Mouse (Mus musculus) C2C12 (cell line): ENCODE measurements around the gene Irak1bp1. TPM values are rescaled to one million over a fixed set of nuclear protein-coding genes. Genes with fewer than 3 reads are reported as not detected.

Source experiments
- H3K27me3 ChIP-seq: one replicate; pipeline ENCODE4 v1.6.1; 2011; ENCODE audit not compliant: control insufficient read depth, insufficient read depth, insufficient read length
- H3K36me3 ChIP-seq: one replicate; pipeline ENCODE4 v1.6.1; 2011; ENCODE audit not compliant: control insufficient read depth, insufficient read depth
- H3K4me3 ChIP-seq: one replicate; pipeline ENCODE4 v1.5.1; 2011; ENCODE audit warnings: mild to moderate bottlenecking, control low read depth; ENCODE audit not compliant: poor library complexity, insufficient read depth, severe bottlenecking
- H3K79me2 ChIP-seq: one replicate; pipeline ENCODE4 v1.6.1; 2011; ENCODE audit not compliant: control insufficient read depth, insufficient read depth
- H3K79me3 ChIP-seq: one replicate; pipeline ENCODE4 v1.6.1; 2011; ENCODE audit warnings: low read depth, control low read depth
- H3ac ChIP-seq: one replicate; pipeline ENCODE3; 2011; ENCODE audit warnings: low read depth; ENCODE audit not compliant: control insufficient read depth, insufficient read length
- CEBPB ChIP-seq: IDR thresholded peaks from one replicate; pipeline ENCODE4 v1.6.1; 2011; ENCODE audit warnings: low read depth, mild to moderate bottlenecking, control low read depth, moderate library complexity
- CTCF ChIP-seq: IDR thresholded peaks from one replicate; pipeline ENCODE4 v1.5.1; 2011; ENCODE audit not compliant: control insufficient read depth, insufficient read depth, insufficient read length
- FOSL1 ChIP-seq: IDR thresholded peaks from one replicate; pipeline ENCODE4 v1.8.0; 2011; ENCODE audit warnings: mild to moderate bottlenecking, low read length; ENCODE audit not compliant: poor library complexity, insufficient read depth, severe bottlenecking
- MAX ChIP-seq: IDR thresholded peaks from one replicate; pipeline ENCODE4 v1.6.1; 2011; ENCODE audit warnings: mild to moderate bottlenecking, control low read depth
- MYOD1 ChIP-seq: IDR thresholded peaks from one replicate; pipeline ENCODE4 v1.6.1; 2011; ENCODE audit warnings: low read depth; ENCODE audit not compliant: control insufficient read depth, insufficient read length
- MYOG ChIP-seq: IDR thresholded peaks from one replicate; pipeline ENCODE4 v1.6.1; 2011; ENCODE audit not compliant: control insufficient read depth, insufficient read length; ENCODE audit errors: extremely low read depth
- USF1 ChIP-seq: IDR thresholded peaks from one replicate; pipeline ENCODE4 v1.6.1; 2011; ENCODE audit warnings: low read depth, mild to moderate bottlenecking, control low read depth, moderate library complexity
- polyA plus RNA-seq: library from polyadenylated mRNA; unstranded; fragments of >200 nt; fragmentation: generic; extraction: Trizol; gene quantifications from one replicate; pipeline ENCODE4 v1.2.1, GENCODE M21; 2012; ENCODE audit warnings: missing spikeins

The Irak1bp1 gene
- polyA plus RNA-seq, 1 experiment, result 9.7 TPM

- Histone ChIP-seq H3K79me3 (no peaks in the 10 kb centered on the region), H3K79me2 (no peaks in the 10 kb centered on the region), H3K4me3 (no peak overlapping the region), H3K36me3 (peaks cover 91% of the 10 kb centered on the region), H3ac (no peak overlapping the region), H3K27me3 (no peaks in the 10 kb centered on the region)
- TF ChIP-seq MYOD1, result no peak
- no peak for TF ChIP-seq CTCF
- no peak for TF ChIP-seq MYOG
- no peak for TF ChIP-seq MAX
- TF ChIP-seq USF1, result no peak
These were observed 54.8 kb downstream of the Irak1bp1 start for GRCm38 (mm10) chr9:82884177-82884576.

GRCm38 (mm10) chr9:82888645-82889044, 59.3 kb downstream of the Irak1bp1 start:
- Histone ChIP-seq H3K79me3 (no peaks in the 10 kb centered on the region), H3ac (no peak overlapping the region), H3K27me3 (no peaks in the 10 kb centered on the region), H3K36me3 (peaks cover 82% of the 10 kb centered on the region), H3K79me2 (no peaks in the 10 kb centered on the region), H3K4me3 (no peak overlapping the region)
- TF ChIP-seq USF1, result no peak
- no peak for TF ChIP-seq MAX
- TF ChIP-seq CTCF, result no peak
- TF ChIP-seq CEBPB, result no peak
- TF ChIP-seq FOSL1, result no peak
- TF ChIP-seq MYOG, result no peak
- TF ChIP-seq MYOD1, result no peak

Other genes starting within 250 kb of the Irak1bp1 start
- gene Phip, start 146.0 kb downstream of the Irak1bp1 start, polyA plus RNA-seq, result 3.6 TPM